Mouse (Mus musculus) erythroblast, embryonic 14.5 days (primary cell): ENCODE data around the gene Fen1.

Experiments
- GATA1 ChIP-seq: IDR thresholded peaks from 2 replicates; pipeline ENCODE4 v1.6.1; 2012; ENCODE audit warnings: low read length, inconsistent platforms, mixed read lengths
- TAL1 ChIP-seq: IDR thresholded peaks from 3 replicates; pipeline ENCODE4 v1.6.1; 2012; ENCODE audit warnings: low read length, inconsistent platforms, mixed read lengths

- no peak for TF ChIP-seq TAL1
- TF ChIP-seq GATA1 = no peak
Observed at GRCm38 (mm10) chr19:10232327-10233017, 28.5 kb upstream of the Fen1 start.
